Mouse (Mus musculus) retina, postnatal 1 day (tissue): ENCODE measurements at regions not wholly inside any gene's neighbourhood (a gene's known extent, or its start where the extent isn't known, plus 50 kb on each side); places are given as distances from the start of the nearest gene placed in this dataset.
A peak's percentile ranks its signal among the peaks of the same experiment; 100 is the strongest.

Source experiments
- DNase-seq: peaks from one replicate; pipeline ENCODE4 v3.0.0-alpha.2; 2012

- peak; percentile 34 for DNase-seq
Observed at GRCm38 (mm10) chr6:26033392-26033791, 224.3 kb upstream of the Pot1a start.

- DNase-seq = no peak
Observed at GRCm38 (mm10) chr6:26015388-26015787, 206.3 kb upstream of the Pot1a start.

GRCm38 (mm10) chr6:25994044-25994443 is 185.0 kb upstream of the Pot1a start:
- DNase-seq = no peak

GRCm38 (mm10) chr6:25978171-25978847 is 169.3 kb upstream of the Pot1a start:
- no peak for DNase-seq

GRCm38 (mm10) chr6:25965452-25965851 is 156.4 kb upstream of the Pot1a start:
- no peak for DNase-seq

GRCm38 (mm10) chr6:25931148-25931553 is 122.1 kb upstream of the Pot1a start:
- DNase-seq = no peak

GRCm38 (mm10) chr6:25917852-25918465 is 108.9 kb upstream of the Pot1a start:
- no peak for DNase-seq

DNA sequence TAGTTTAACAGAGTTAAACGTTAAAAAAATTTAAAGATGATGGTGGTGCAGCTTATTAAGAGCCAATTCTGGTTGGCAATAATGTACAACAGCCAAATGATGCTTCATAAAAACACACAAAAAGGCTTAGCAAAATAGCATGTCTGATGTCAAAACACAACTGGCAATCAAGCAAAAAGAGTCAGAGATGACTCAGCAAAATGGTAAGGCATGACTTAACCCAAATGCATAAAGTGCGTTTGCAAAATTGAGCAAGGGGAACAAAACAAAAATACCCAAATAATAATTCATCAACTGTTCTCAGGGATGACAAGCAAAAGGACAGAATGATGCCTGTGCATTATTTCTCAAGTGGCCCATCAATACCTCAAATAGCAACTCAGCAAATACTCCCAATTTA is 105.1 kb upstream of the Pot1a start:
- no peak for DNase-seq

- no peak for DNase-seq
Observed at GRCm38 (mm10) chr6:25899944-25900343, 90.9 kb upstream of the Pot1a start.

- DNase-seq = peak; percentile 19
Observed at GRCm38 (mm10) chr6:25894454-25895250, 85.6 kb upstream of the Pot1a start.

DNA sequence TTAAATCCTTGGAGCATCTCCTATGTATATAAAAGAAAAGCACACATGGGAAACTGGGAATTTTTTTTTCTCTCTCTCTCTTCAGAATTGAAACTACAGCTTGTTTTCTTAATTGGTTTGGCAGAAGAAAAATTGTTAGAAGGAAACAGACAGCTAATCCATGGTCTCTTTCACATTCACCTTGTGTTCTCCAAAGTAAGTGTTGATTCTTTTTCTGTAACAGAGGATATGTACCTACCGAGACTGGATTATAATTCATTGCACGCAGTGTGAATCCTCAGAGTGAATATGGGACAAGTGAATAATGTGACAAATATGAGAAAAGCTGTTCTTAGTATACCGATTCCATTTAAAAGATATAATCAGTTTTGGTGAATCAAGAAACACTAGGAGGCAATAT is 58.9 kb upstream of the Pot1a start:
- no peak for DNase-seq
